ENCODE assay signal across 10 mouse cellular contexts in genomic region chr7:112502845-112503244, GRCm38 (mm10).
DNase-seq lines count a peak whose midpoint lies in the region; ATAC-seq lines count a peak whose summit lies in the region.
"Had no signal": no experiment of that assay in that cellular context is flagged by ENCODE, and none has a peak within 500 bp of the region (broad histone marks: within the 10 kb centered on the region; RNA-seq: fewer than 3 reads in every experiment).

No protein-coding gene starts in this region.

- no peak for DNase-seq in heart, adult 9 months (ENCODE audit: low spot score in 2 of 2)
- DNase-seq in R1 (ENCODE audit: low read depth, low spot score), result peak; percentile 30
- DNase-seq in cerebellum, postnatal 4 days (ENCODE audit: low spot score in 2 of 2), result no peak
- DNase-seq in urinary bladder, postnatal 25 days (ENCODE audit: low spot score), result no peak
- DNase-seq: liver, embryonic 13.5 days had no signal

- H3K36me3 ChIP-seq in heart, embryonic 16.5 days (ENCODE audit: control insufficient read depth, insufficient read depth), result no peaks in the 10 kb centered on the region
- no peaks in the 10 kb centered on the region for H3K36me3 ChIP-seq in hindbrain, embryonic 12.5 days
- H3K36me3 ChIP-seq in midbrain, embryonic 16.5 days (ENCODE audit: control insufficient read depth, insufficient read depth, low read length), result no peaks in the 10 kb centered on the region
- H3K36me3 ChIP-seq: G1E; liver, embryonic 13.5 days had no signal

- no peak overlapping the region for H3K9ac ChIP-seq in heart, embryonic 16.5 days (ENCODE audit: low read length)
- H3K9ac ChIP-seq in hindbrain, embryonic 12.5 days, result no peak overlapping the region
- no peak overlapping the region for H3K9ac ChIP-seq in midbrain, embryonic 16.5 days (ENCODE audit: low read depth, low read length)
- H3K9ac ChIP-seq: liver, embryonic 13.5 days had no signal

- H3K4me1 ChIP-seq in heart, embryonic 16.5 days (ENCODE audit: control insufficient read depth, insufficient read depth, low read length), result peaks cover 47% of the 10 kb centered on the region
- H3K4me1 ChIP-seq in hindbrain, embryonic 12.5 days, result peaks cover 43% of the 10 kb centered on the region
- H3K4me1 ChIP-seq in midbrain, embryonic 16.5 days (ENCODE audit: control insufficient read depth, insufficient read depth, low read length), result peaks cover 13% of the 10 kb centered on the region

- no peaks in the 10 kb centered on the region for H3K9me3 ChIP-seq in heart, embryonic 16.5 days (replicated peaks; ENCODE audit: control insufficient read depth, low read length)
- H3K9me3 ChIP-seq in hindbrain, embryonic 12.5 days (replicated peaks), result no peaks in the 10 kb centered on the region
- H3K9me3 ChIP-seq in midbrain, embryonic 16.5 days (replicated peaks; ENCODE audit: control insufficient read depth, low read length, poor library complexity, severe bottlenecking), result no peaks in the 10 kb centered on the region
- H3K9me3 ChIP-seq: liver, embryonic 13.5 days had no signal

- 42% methylated on average over 5 of the region's 5 CpGs for WGBS in heart, embryonic 16.5 days
- 27% methylated on average over 5 of the region's 5 CpGs for WGBS in hindbrain, embryonic 12.5 days
- WGBS in midbrain, embryonic 16.5 days, result 36% methylated on average over 5 of the region's 5 CpGs

- H3K4me2 ChIP-seq in heart, embryonic 16.5 days (ENCODE audit: low read depth, low read length), result no peak overlapping the region
- H3K4me2 ChIP-seq in hindbrain, embryonic 12.5 days (replicated peaks), result no peak overlapping the region
- peak overlapping the region; percentile 31; the same call in 1 of the 2 replicates for H3K4me2 ChIP-seq in midbrain, embryonic 16.5 days (ENCODE audit: low read length)
- H3K4me2 ChIP-seq: liver, embryonic 13.5 days had no signal

- ATAC-seq in heart, embryonic 16.5 days (replicated peaks; ENCODE audit: extremely low read depth, insufficient read depth, low FRiP score), result no peak
- ATAC-seq in hindbrain, embryonic 12.5 days (ENCODE audit: low FRiP score), result no peak
- no peak for ATAC-seq in midbrain, embryonic 16.5 days
- no peak for ATAC-seq in frontal cortex, adult (ENCODE audit: low TSS enrichment)

- H3K27ac ChIP-seq in heart, embryonic 16.5 days (ENCODE audit: low read length), result peak overlapping the region; percentile 5; the same call in 1 of the 2 replicates
- H3K27ac ChIP-seq in hindbrain, embryonic 12.5 days, result peak overlapping the region; percentile 69
- H3K27ac ChIP-seq in midbrain, embryonic 16.5 days (ENCODE audit: low read length), result no peak overlapping the region
- H3K27ac ChIP-seq: liver, embryonic 13.5 days had no signal

- H3K4me3 ChIP-seq in heart, embryonic 16.5 days (ENCODE audit: low read length), result no peak overlapping the region
- no peak overlapping the region for H3K4me3 ChIP-seq in hindbrain, embryonic 12.5 days
- no peak overlapping the region for H3K4me3 ChIP-seq in midbrain, embryonic 16.5 days (ENCODE audit: low read depth, low read length)
- H3K4me3 ChIP-seq: liver, embryonic 13.5 days had no signal

- no peaks in the 10 kb centered on the region for H3K27me3 ChIP-seq in heart, embryonic 16.5 days (ENCODE audit: control insufficient read depth, insufficient read depth, low read length)
- H3K27me3 ChIP-seq in hindbrain, embryonic 12.5 days, result no peaks in the 10 kb centered on the region
- no peaks in the 10 kb centered on the region for H3K27me3 ChIP-seq in midbrain, embryonic 16.5 days (ENCODE audit: control insufficient read depth, insufficient read depth, low read depth, low read length)
- H3K27me3 ChIP-seq: liver, embryonic 13.5 days had no signal
